Mouse (Mus musculus): Measurements from ENCODE around the gene Phb2. TPM values are rescaled to one million over a fixed set of nuclear protein-coding genes. Genes with fewer than 3 reads are reported as not detected.
A peak's percentile ranks its signal among the peaks of the same experiment; 100 is the strongest.
"Not testable (repeated sequence)": the region's sequence is repeated elsewhere in the genome, so short reads cannot be mapped to it uniquely, and the experiment has no call there.

The Phb2 gene
- polyA plus RNA-seq, 1 experiment from 2014 or later = 257 TPM

GRCm38 (mm10) chr6:124678769-124679168 is 33.4 kb upstream of the Phb2 start:
- no peak overlapping the region for H3K27ac ChIP-seq
- H3K4me1 ChIP-seq (replicated peaks) = no peaks in the 10 kb centered on the region
- ATAC-seq (ENCODE audit: low FRiP score) = no peak
- H3K9me3 ChIP-seq = no peaks in the 10 kb centered on the region
- H3K27me3 ChIP-seq = no peaks in the 10 kb centered on the region
- no peak overlapping the region for H3K9ac ChIP-seq
- peaks cover 15% of the 10 kb centered on the region for H3K36me3 ChIP-seq
- no peak overlapping the region for H3K4me2 ChIP-seq
- no peak overlapping the region for H3K4me3 ChIP-seq
- WGBS = 94% methylated on average over 7 of the region's 7 CpGs

- H3K27ac ChIP-seq = no peak overlapping the region
- no peaks in the 10 kb centered on the region for H3K4me1 ChIP-seq (replicated peaks)
These were observed 32.6 kb upstream of the Phb2 start for GRCm38 (mm10) chr6:124679486-124679885.

GRCm38 (mm10) chr6:124682291-124682690 is 29.8 kb upstream of the Phb2 start:
- not testable (repeated sequence) for H3K4me2 ChIP-seq; H3K27ac ChIP-seq; ATAC-seq (ENCODE audit: low FRiP score); H3K36me3 ChIP-seq; H3K9me3 ChIP-seq; H3K27me3 ChIP-seq; H3K4me1 ChIP-seq (replicated peaks); H3K4me3 ChIP-seq; H3K9ac ChIP-seq
- 58% methylated on average over 6 of the region's 6 CpGs for WGBS

More at GRCm38 (mm10) chr6:124679486-124679885, 32.6 kb upstream of the Phb2 start:
- ATAC-seq (ENCODE audit: low FRiP score) = no peak
- no peaks in the 10 kb centered on the region for H3K27me3 ChIP-seq
- H3K9ac ChIP-seq = no peak overlapping the region
- WGBS = 92% methylated on average over 3 of the region's 3 CpGs
- H3K36me3 ChIP-seq = peaks cover 9% of the 10 kb centered on the region
- H3K9me3 ChIP-seq = no peaks in the 10 kb centered on the region
- H3K4me2 ChIP-seq = no peak overlapping the region
- no peak overlapping the region for H3K4me3 ChIP-seq

GRCm38 (mm10) chr6:124683591-124684417 is 28.3 kb upstream of the Phb2 start:
- H3K4me2 ChIP-seq = no peak overlapping the region
- H3K4me3 ChIP-seq = no peak overlapping the region
- WGBS = 91% methylated on average over 14 of the region's 14 CpGs
- no peak overlapping the region for H3K9ac ChIP-seq
- H3K36me3 ChIP-seq = 0 out of 2 replicates have a peak, but pooled peaks cover 3% of the 10 kb centered on the region
- H3K27ac ChIP-seq = no peak overlapping the region
- H3K27me3 ChIP-seq = no peaks in the 10 kb centered on the region
- ATAC-seq (ENCODE audit: low FRiP score) = no peak
- no peaks in the 10 kb centered on the region for H3K9me3 ChIP-seq
- H3K4me1 ChIP-seq (replicated peaks) = no peaks in the 10 kb centered on the region

GRCm38 (mm10) chr6:124685606-124686386 is 26.3 kb upstream of the Phb2 start:
- Histone ChIP-seq H3K9me3 (no peaks in the 10 kb centered on the region), H3K27ac (no peak overlapping the region), H3K4me2 (no peak overlapping the region), H3K36me3 (0 out of 2 replicates have a peak, but pooled peaks cover 3% of the 10 kb centered on the region), H3K27me3 (no peaks in the 10 kb centered on the region), H3K4me1 (replicated peaks) (no peaks in the 10 kb centered on the region), H3K9ac (no peak overlapping the region), H3K4me3 (no peak overlapping the region)
- no peak for ATAC-seq (ENCODE audit: low FRiP score)
- WGBS = 88% methylated on average over 12 of the region's 12 CpGs

GRCm38 (mm10) chr6:124686644-124687043 is 25.5 kb upstream of the Phb2 start:
- not testable (repeated sequence) for H3K27ac ChIP-seq; H3K4me2 ChIP-seq; H3K27me3 ChIP-seq; H3K9me3 ChIP-seq; H3K36me3 ChIP-seq; H3K4me1 ChIP-seq (replicated peaks); H3K4me3 ChIP-seq; ATAC-seq (ENCODE audit: low FRiP score); H3K9ac ChIP-seq
- WGBS = 93% methylated on average over 1 of the region's 1 CpGs

- no peak overlapping the region for H3K4me3 ChIP-seq
- no peaks in the 10 kb centered on the region for H3K4me1 ChIP-seq (replicated peaks)
- 91% methylated on average over 8 of the region's 8 CpGs for WGBS
- H3K9me3 ChIP-seq = no peaks in the 10 kb centered on the region
- H3K27me3 ChIP-seq = no peaks in the 10 kb centered on the region
- H3K4me2 ChIP-seq = no peak overlapping the region
- no peak overlapping the region for H3K27ac ChIP-seq
- no peak for ATAC-seq (ENCODE audit: low FRiP score)
- H3K36me3 ChIP-seq = 0 out of 2 replicates have a peak, but pooled peaks cover 3% of the 10 kb centered on the region
- H3K9ac ChIP-seq = no peak overlapping the region
These were observed 23.9 kb upstream of the Phb2 start for GRCm38 (mm10) chr6:124688151-124688758.

- no peak overlapping the region for H3K4me3 ChIP-seq
- H3K4me2 ChIP-seq = no peak overlapping the region
- 90% methylated on average over 3 of the region's 3 CpGs for WGBS
- H3K36me3 ChIP-seq = 0 out of 2 replicates have a peak, but pooled peaks cover 3% of the 10 kb centered on the region
- H3K27ac ChIP-seq = no peak overlapping the region
- no peaks in the 10 kb centered on the region for H3K9me3 ChIP-seq
- no peaks in the 10 kb centered on the region for H3K27me3 ChIP-seq
- H3K9ac ChIP-seq = no peak overlapping the region
- ATAC-seq (ENCODE audit: low FRiP score) = no peak
- peaks cover 2% of the 10 kb centered on the region; the same call in 1 of the 2 replicates for H3K4me1 ChIP-seq (replicated peaks)
These were observed 23.1 kb upstream of the Phb2 start for GRCm38 (mm10) chr6:124689011-124689410.

- Histone ChIP-seq H3K4me3 (no peak overlapping the region), H3K4me1 (replicated peaks) (peaks cover 11% of the 10 kb centered on the region; the same call in 1 of the 2 replicates), H3K9ac (no peak overlapping the region), H3K36me3 (0 out of 2 replicates have a peak, but pooled peaks cover 3% of the 10 kb centered on the region), H3K4me2 (no peak overlapping the region), H3K27me3 (no peaks in the 10 kb centered on the region), H3K27ac (no peak overlapping the region), H3K9me3 (no peaks in the 10 kb centered on the region)
- no peak for ATAC-seq (ENCODE audit: low FRiP score)
- WGBS = 92% methylated on average over 3 of the region's 3 CpGs
These were observed 21.6 kb upstream of the Phb2 start for GRCm38 (mm10) chr6:124690517-124690916.

- H3K9ac ChIP-seq = no peak overlapping the region
- H3K27me3 ChIP-seq = no peaks in the 10 kb centered on the region
- H3K36me3 ChIP-seq = no peaks in the 10 kb centered on the region; the same call in 1 of the 2 replicates
- WGBS = 80% methylated on average over 15 of the region's 15 CpGs
- peaks cover 11% of the 10 kb centered on the region; the same call in 1 of the 2 replicates for H3K4me1 ChIP-seq (replicated peaks)
- no peaks in the 10 kb centered on the region for H3K9me3 ChIP-seq
- no peak overlapping the region for H3K4me3 ChIP-seq
- no peak overlapping the region for H3K4me2 ChIP-seq
- peak overlapping the region; percentile 68; the same call in 1 of the 2 replicates for H3K27ac ChIP-seq
- no peak for ATAC-seq (ENCODE audit: low FRiP score)
These were observed 18.7 kb upstream of the Phb2 start for GRCm38 (mm10) chr6:124693243-124693981.

- peak overlapping the region; percentile 68 for H3K27ac ChIP-seq
- H3K4me2 ChIP-seq = no peak overlapping the region
- 80% methylated on average over 15 of the region's 15 CpGs for WGBS
- H3K9me3 ChIP-seq = no peaks in the 10 kb centered on the region
- no peak overlapping the region for H3K4me3 ChIP-seq
- no peaks in the 10 kb centered on the region for H3K27me3 ChIP-seq
- H3K9ac ChIP-seq = 0 out of 2 replicates have a peak overlapping the region, but pooled peaks have one; percentile 6
- peaks cover 11% of the 10 kb centered on the region; the same call in 1 of the 2 replicates for H3K4me1 ChIP-seq (replicated peaks)
- H3K36me3 ChIP-seq = peaks cover 9% of the 10 kb centered on the region
- ATAC-seq (ENCODE audit: low FRiP score) = peak; percentile 70
These were observed 17.8 kb upstream of the Phb2 start for GRCm38 (mm10) chr6:124694166-124694955.
